Mouse (Mus musculus) CH12.LX (cell line): ENCODE data around the gene Ppig.

Experiments used
- CTCF ChIP-seq, 2 experiments: IDR thresholded peaks in 1 of 2; conservative IDR thresholded peaks in 1 of 2; 2 replicates each; pipeline ENCODE4 v1.5.1; 2011 to 2012; ENCODE audit warnings: low read depth in 2 of 2, low read length in 2 of 2, improper control_type of control experiment in 1 of 2, inconsistent platforms in 1 of 2, mild to moderate bottlenecking in 1 of 2, moderate library complexity in 1 of 2
- E2F4 ChIP-seq: IDR thresholded peaks from 2 replicates; pipeline ENCODE4 v1.6.1; 2011; ENCODE audit warnings: low read depth, low read length, improper control_type of control experiment; ENCODE audit not compliant: insufficient replicate concordance
- EP300 ChIP-seq: IDR thresholded peaks from 2 replicates; pipeline ENCODE4 v1.6.1; 2011; ENCODE audit warnings: low read length, improper control_type of control experiment
- ETS1 ChIP-seq: conservative IDR thresholded peaks from 2 replicates; pipeline ENCODE4 v1.6.1; 2012; ENCODE audit warnings: low read depth, mild to moderate bottlenecking, inconsistent platforms, low read length, improper control_type of control experiment, moderate library complexity
- GABPA ChIP-seq: IDR thresholded peaks from 2 replicates; pipeline ENCODE4 v1.6.1; 2012; ENCODE audit warnings: low read depth, low read length, improper control_type of control experiment, inconsistent platforms; ENCODE audit not compliant: insufficient replicate concordance
- KAT2A ChIP-seq: IDR thresholded peaks from 2 replicates; pipeline ENCODE4 v1.6.1; 2012; ENCODE audit warnings: low read length, improper control_type of control experiment, inconsistent platforms; ENCODE audit not compliant: insufficient replicate concordance
- MYC ChIP-seq: IDR thresholded peaks from 2 replicates; pipeline ENCODE4 v1.6.1; 2011; ENCODE audit warnings: low read depth, mild to moderate bottlenecking, improper control_type of control experiment, low read length
- NRF1 ChIP-seq: IDR thresholded peaks from 2 replicates; pipeline ENCODE4 v1.6.1; 2014; ENCODE audit warnings: low read depth, mild to moderate bottlenecking, inconsistent platforms, low read length, improper control_type of control experiment, moderate library complexity
- POLR2A ChIP-seq: IDR thresholded peaks from 2 replicates; pipeline ENCODE4 v1.6.1; 2011; ENCODE audit warnings: low read depth, mild to moderate bottlenecking, improper control_type of control experiment, low read length
- ZC3H11A ChIP-seq: IDR thresholded peaks from 2 replicates; pipeline ENCODE4 v1.6.1; 2012; ENCODE audit warnings: low read depth, mild to moderate bottlenecking, inconsistent platforms, low read length, improper control_type of control experiment
- ZMIZ1 ChIP-seq: IDR thresholded peaks from 2 replicates; pipeline ENCODE4 v1.6.1; 2012; ENCODE audit warnings: low read depth, mild to moderate bottlenecking, inconsistent platforms, low read length, improper control_type of control experiment

GRCm38 (mm10) chr2:69802911-69803312 lies 80.6 kb downstream of the Ppig start:
- no peak for TF ChIP-seq MYC
- no peak for TF ChIP-seq KAT2A
- no peak for TF ChIP-seq ETS1
- no peak for TF ChIP-seq ZMIZ1
- TF ChIP-seq CTCF (conservative IDR thresholded peaks at IDR 0.05 in 1 of 2, IDR thresholded peaks at IDR 0.05 in 1 of 2; ENCODE audit: low read depth in 2 of 2, low read length in 2 of 2) = peak; percentile 83 to 84
- no peak for TF ChIP-seq E2F4
- no peak for TF ChIP-seq ZC3H11A
- no peak for TF ChIP-seq NRF1
- TF ChIP-seq POLR2A = no peak
- no peak for TF ChIP-seq EP300
- no peak for TF ChIP-seq GABPA
